Comparison of ENCODE assay signal across 21 mouse cellular contexts in genomic region chr9:34231561-34231960, GRCm38 (mm10).
DNase-seq lines count a peak whose midpoint lies in the region; ATAC-seq and TF ChIP-seq lines count a peak whose summit lies in the region.
"Had no signal": no experiment of that assay in that cellular context is flagged by ENCODE, and none has a peak within 500 bp of the region (broad histone marks: within the 10 kb centered on the region; RNA-seq: fewer than 3 reads in every experiment).

No protein-coding gene starts in this region.

- 33% methylated on average over 2 of the region's 2 CpGs for WGBS in thymus, adult 2 months
- WGBS in forebrain, embryonic 12.5 days = 39% methylated on average over 2 of the region's 2 CpGs

- ATAC-seq in forebrain, embryonic 12.5 days (ENCODE audit: low FRiP score) = no peak
- ATAC-seq: intestine, postnatal 0 days had no signal

- no peaks in the 10 kb centered on the region for H3K27me3 ChIP-seq in thymus, adult 2 months (ENCODE audit: control insufficient read depth, insufficient read depth, low read length)
- H3K27me3 ChIP-seq in forebrain, embryonic 12.5 days = no peaks in the 10 kb centered on the region
- H3K27me3 ChIP-seq: embryonic facial prominence, embryonic 13.5 days; heart, embryonic 12.5 days; hindbrain, embryonic 15.5 days; neural tube, embryonic 12.5 days had no signal

- H3K36me3 ChIP-seq in thymus, adult 2 months (ENCODE audit: control insufficient read depth, insufficient read depth, low read length) = no peaks in the 10 kb centered on the region
- no peaks in the 10 kb centered on the region for H3K36me3 ChIP-seq in forebrain, embryonic 12.5 days (replicated peaks)
- H3K36me3 ChIP-seq: embryonic facial prominence, embryonic 13.5 days; forebrain, embryonic 10.5 days; heart, embryonic 12.5 days; hindbrain, embryonic 15.5 days; midbrain, embryonic 10.5 days; neural tube, embryonic 12.5 days had no signal

- no peaks in the 10 kb centered on the region for H3K4me1 ChIP-seq in thymus, adult 2 months (replicated peaks; ENCODE audit: control insufficient read depth, insufficient read depth, low read length)
- no peaks in the 10 kb centered on the region for H3K4me1 ChIP-seq in forebrain, embryonic 12.5 days
- H3K4me1 ChIP-seq: embryonic facial prominence, embryonic 13.5 days; forebrain, embryonic 10.5 days; heart, embryonic 12.5 days; hindbrain, embryonic 15.5 days; midbrain, embryonic 10.5 days; neural tube, embryonic 12.5 days had no signal

- no peak overlapping the region for H3K27ac ChIP-seq in thymus, adult 2 months (ENCODE audit: control insufficient read depth, insufficient read depth, low read length)
- H3K27ac ChIP-seq in forebrain, embryonic 12.5 days = no peak overlapping the region
- H3K27ac ChIP-seq: embryonic facial prominence, embryonic 13.5 days; forebrain, embryonic 10.5 days; hindbrain, embryonic 15.5 days; kidney, postnatal 0 days; left cerebral cortex, adult 2 months; midbrain, embryonic 10.5 days; neural tube, embryonic 12.5 days had no signal

- no peak for TF ChIP-seq CTCF in thymus, adult 2 months (IDR thresholded peaks at IDR 0.05; ENCODE audit: borderline replicate concordance, control insufficient read depth, extremely low read depth, insufficient read depth, low read length, poor library complexity)

- H3K4me3 ChIP-seq in thymus, adult 2 months (ENCODE audit: control insufficient read depth, insufficient read depth, low read length) = no peak overlapping the region
- no peak overlapping the region for H3K4me3 ChIP-seq in forebrain, embryonic 12.5 days (replicated peaks)
- H3K4me3 ChIP-seq: embryonic facial prominence, embryonic 13.5 days; forebrain, embryonic 10.5 days; heart, embryonic 12.5 days; hindbrain, embryonic 15.5 days; left cerebral cortex, adult 2 months; midbrain, embryonic 10.5 days; neural tube, embryonic 12.5 days had no signal

- no peak overlapping the region for H3K9ac ChIP-seq in forebrain, embryonic 12.5 days
- H3K9ac ChIP-seq: embryonic facial prominence, embryonic 13.5 days; heart, embryonic 12.5 days; hindbrain, embryonic 15.5 days; neural tube, embryonic 12.5 days had no signal

- no peak overlapping the region for H3K4me2 ChIP-seq in forebrain, embryonic 12.5 days
- H3K4me2 ChIP-seq: embryonic facial prominence, embryonic 13.5 days; heart, embryonic 12.5 days; hindbrain, embryonic 15.5 days; neural tube, embryonic 12.5 days had no signal

- H3K9me3 ChIP-seq in forebrain, embryonic 12.5 days = no peaks in the 10 kb centered on the region
- H3K9me3 ChIP-seq: embryonic facial prominence, embryonic 13.5 days; forebrain, embryonic 10.5 days; heart, embryonic 12.5 days; hindbrain, embryonic 15.5 days; midbrain, embryonic 10.5 days; neural tube, embryonic 12.5 days had no signal

- peak; percentile 52 for DNase-seq in layer of hippocampus, adult 11-12 months (ENCODE audit: low spot score)
- DNase-seq in layer of hippocampus, postnatal 25 days (ENCODE audit: extremely low spot score in 1 of 2, low spot score in 1 of 2) = no peak
- DNase-seq in 3134 (ENCODE audit: extremely low read depth, insufficient read length, low spot score) = peak; percentile 8
- DNase-seq in adrenal gland, postnatal 14 days = peak; percentile 10
- DNase-seq in layer of hippocampus, adult 18-20 months (ENCODE audit: low spot score in 2 of 2) = peak; percentile 57 to 84
- no peak for DNase-seq in cerebellum, adult 9-11 months
- no peak for DNase-seq in thymus, adult 2 months
- DNase-seq: B cell, adult 2 months; cerebellum, adult 8-10 months; lung, adult 18-20 months; lung, postnatal 36 days had no signal

- no peak for TF ChIP-seq POLR2A in thymus, adult 2 months (IDR thresholded peaks at IDR 0.05; ENCODE audit: control insufficient read depth, extremely low read depth, insufficient read depth, low read length, poor library complexity)

Comparison
In these comparisons a context has a peak if more than half of its experiments do, and no peak if none do; other contexts are left out.
1. DNase-seq: peak in layer of hippocampus, adult 11-12 months (single experiment), 3134 (single experiment), adrenal gland, postnatal 14 days (single experiment) and layer of hippocampus, adult 18-20 months (2 of 2); none in layer of hippocampus, postnatal 25 days (0 of 2), cerebellum, adult 9-11 months (single experiment) and thymus, adult 2 months (single experiment).